Mouse (Mus musculus) monocyte, adult 5-6 weeks (primary cell): Measurements from ENCODE around the gene Mprip. TPM values are rescaled to one million over a fixed set of nuclear protein-coding genes. Genes with fewer than 3 reads are reported as not detected.
A peak's percentile ranks its signal among the peaks of the same experiment; 100 is the strongest.
"Not testable (repeated sequence)": the region's sequence is repeated elsewhere in the genome, so short reads cannot be mapped to it uniquely, and the experiment has no call there.

ENCODE experiments used
- ATAC-seq: fragments of 153-309, 156-312 bp; replicated peaks from 2 replicates; pipeline ENCODE4 v1.8.0; 2017; ENCODE audit warnings: mild to moderate bottlenecking; ENCODE audit not compliant: low TSS enrichment, insufficient number of reproducible peaks, severe bottlenecking, poor library complexity, low FRiP score
- total RNA-seq: library from RNA; stranded (forward); fragments of 200-1000, 200-491, 200-594 nt; gene quantifications from 3 replicates; pipeline ENCODE4 v1.2.3, GENCODE M21; 2017

Mprip gene
- total RNA-seq, 1 experiment from 2014 or later = 38.2 TPM

DNA sequence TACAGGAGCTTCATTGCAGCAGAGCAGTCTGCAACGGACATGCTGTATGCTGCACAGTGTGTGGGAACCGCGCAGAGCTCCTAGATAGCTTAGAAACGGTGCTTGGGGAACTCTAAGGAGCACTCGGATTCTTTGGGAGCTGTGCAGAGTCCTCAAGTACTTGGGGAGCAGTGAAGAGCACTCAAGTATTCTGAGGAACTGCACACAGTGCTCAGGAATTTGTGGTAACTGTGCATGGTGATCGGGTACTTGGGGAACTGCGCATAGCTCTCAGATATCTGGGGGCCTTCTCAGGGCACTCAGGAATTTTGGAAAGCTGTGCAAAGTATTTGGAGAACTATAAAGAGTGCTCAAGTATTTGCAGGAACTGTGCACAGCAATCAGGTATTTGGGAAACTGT, 16.1 kb upstream of the Mprip start:
- no peak for ATAC-seq

- ATAC-seq = no peak
Observed at GRCm38 (mm10) chr11:59649058-59649457, 12.0 kb upstream of the Mprip start.

DNA sequence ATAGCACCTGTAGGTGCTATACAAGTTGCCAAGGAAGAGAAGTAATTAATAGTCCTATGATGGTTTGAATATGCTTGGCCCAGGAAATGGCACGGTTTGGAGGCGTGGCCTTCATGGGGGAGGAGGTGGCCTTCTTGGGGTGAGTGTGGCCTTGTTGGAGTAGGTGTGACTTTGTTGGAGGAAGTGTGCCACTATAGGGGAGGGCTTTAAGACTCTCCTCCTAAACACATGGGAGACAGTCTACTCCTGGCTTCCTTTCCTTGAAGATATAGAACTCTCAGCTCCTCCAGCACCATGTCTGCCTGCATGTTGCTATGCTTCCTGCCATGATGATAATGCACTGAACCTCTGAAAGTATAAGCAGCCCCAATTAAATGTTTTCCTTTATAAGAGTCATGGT, 8.1 kb upstream of the Mprip start:
- ATAC-seq = no peak

DNA sequence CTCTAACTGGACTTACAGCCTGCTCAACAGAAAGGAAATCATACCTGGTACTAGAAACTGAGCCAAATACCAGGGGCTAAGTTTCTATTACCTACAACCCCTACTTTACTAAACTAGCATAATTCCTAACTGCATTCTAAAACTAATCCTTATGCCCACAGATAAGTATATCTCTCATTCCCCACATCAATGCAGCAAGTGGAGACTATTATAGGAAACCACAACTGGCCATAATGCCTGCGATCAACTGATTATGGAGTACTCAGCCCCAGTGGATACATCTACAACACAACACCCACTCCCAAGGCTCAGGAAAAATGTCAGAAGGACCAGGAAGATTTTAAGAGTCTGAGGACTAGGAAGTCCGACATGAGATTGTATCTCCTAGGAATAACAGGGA, 7.6 kb upstream of the Mprip start:
- no peak for ATAC-seq

DNA sequence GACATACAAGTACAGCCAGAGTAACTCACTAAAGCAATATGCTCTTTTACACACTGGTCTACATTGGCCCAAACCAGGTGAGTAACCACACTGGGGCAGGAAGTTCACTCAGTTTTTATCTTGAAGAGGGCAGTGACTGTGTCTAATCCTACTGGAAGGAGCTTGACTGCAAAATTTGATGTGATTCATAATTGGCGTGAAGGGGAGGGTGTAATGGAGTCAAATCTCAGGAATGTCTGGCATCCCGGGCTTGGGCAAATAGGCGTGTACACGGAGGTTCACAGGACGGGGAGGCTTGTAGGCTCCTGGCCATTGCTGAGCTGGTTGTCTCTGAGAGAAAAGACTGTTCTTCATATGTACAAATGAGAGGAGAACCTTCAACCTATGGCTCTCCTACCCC, 5.8 kb upstream of the Mprip start:
- ATAC-seq = no peak

- no peak for ATAC-seq
Observed at GRCm38 (mm10) chr11:59656016-59656415, 5.1 kb upstream of the Mprip start.

DNA sequence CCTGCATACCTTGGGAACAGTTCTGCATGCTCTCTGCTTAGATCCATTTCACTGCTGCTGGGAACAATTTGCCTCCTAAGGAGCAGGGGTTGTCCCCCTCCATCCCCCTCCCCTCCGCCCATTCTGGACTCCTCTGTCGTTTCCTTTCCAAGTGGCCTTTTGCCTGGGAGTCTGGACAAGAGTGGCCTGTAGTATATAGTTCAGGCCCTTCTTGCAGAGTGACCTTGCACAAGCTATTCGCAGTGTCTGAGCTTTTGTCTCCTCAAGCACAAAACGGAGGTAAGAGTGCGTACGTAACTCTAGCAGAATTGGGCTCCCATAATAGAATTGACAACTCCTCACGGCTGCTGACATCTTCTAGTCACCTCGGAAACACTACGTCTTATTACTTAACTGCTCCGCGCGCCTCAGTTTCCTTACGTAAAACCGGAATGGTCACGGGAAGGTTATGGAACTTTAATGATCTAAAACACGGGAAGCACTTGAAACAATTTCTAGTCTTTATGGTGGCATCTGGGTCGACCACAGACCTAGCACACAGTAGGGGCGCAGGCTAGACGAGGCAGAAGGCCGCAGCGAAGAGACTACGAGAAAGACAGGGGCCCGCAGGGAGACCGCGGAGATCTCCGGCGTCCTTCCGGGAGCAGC, 620 bp downstream of the Mprip start:
- ATAC-seq = no peak

GRCm38 (mm10) chr11:59662249-59662788, 1.2 kb downstream of the Mprip start:
- peak; percentile 93 for ATAC-seq

DNA sequence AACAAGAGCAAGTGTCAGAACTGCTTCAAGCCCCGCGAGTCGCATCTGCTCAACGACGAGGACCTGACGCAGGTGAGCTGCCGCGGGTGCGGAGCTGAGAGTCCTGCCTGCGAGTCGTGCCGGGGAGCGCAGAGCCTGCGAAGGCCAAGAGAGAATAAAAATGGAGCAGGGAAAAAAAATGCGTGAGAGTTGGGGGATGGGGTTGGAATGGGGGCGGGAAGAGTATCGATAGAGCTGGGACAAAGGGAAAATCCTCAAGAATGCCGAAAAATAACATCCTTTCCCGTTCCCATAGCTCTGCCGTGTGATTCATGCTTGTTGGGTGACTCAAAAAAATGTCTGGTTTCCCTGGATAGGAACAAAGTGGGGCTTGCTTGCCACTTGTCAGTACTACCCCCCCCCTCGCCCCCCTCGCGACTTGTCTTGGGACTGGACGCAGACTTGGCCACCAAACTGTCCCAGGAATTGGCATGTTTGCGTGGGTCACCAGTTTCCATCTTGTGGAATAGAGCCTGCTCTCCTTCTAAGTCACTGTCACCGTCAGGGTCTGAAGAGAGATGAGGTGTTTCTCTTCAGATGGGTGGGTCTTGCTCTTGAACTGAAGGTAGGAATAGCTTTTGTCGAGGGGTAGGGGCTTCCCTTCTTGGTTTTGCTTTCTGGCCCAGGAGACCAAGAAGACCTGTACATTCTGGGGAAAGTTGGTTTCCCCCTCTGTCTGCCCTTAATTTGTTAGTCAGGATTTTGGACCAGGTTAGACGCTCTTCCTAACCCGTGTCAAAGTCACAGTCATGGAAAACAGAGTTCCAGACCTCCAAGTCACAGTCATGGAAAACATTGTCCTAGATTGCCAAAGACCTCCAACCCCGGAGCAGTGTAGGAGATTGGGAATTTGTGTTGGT, 2.0 kb downstream of the Mprip start:
- ATAC-seq = no peak

GRCm38 (mm10) chr11:59663776-59664320, 2.7 kb downstream of the Mprip start:
- ATAC-seq = no peak

- ATAC-seq = no peak
Observed at GRCm38 (mm10) chr11:59664818-59665217, 3.7 kb downstream of the Mprip start.

DNA sequence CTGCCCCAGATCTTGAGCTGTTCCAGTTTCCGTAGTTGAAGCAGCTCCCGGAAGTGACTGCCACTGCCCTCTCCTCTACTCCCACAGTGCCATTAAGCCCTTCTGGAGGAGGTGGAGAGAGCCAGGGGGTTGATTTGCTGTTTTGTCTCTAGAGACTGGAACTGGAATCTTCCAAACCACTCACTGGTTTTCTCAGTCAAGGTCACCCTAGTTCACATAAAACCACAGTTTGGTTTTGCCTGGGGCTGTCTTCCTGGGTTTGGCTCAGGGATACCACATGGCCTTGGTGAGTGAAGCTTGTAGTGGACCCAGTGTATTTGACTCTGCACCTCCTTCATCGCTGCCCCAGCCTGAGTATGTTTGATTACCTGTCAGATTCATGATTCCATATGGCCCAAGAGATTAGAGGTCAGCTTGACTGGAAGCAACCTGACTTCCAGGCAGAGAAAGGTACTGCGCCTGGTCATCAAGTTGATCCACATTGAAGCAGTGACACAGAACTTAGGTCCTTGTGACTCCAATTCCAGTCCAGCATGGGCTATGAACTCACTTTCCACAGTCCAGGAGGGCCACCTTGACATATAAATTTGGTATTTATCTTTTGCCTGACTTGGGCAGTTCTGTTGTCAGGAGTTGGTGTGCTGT, 10.1 kb downstream of the Mprip start:
- no peak for ATAC-seq

- no peak for ATAC-seq
Observed at GRCm38 (mm10) chr11:59674013-59674412, 12.9 kb downstream of the Mprip start.

GRCm38 (mm10) chr11:59674746-59675145, 13.6 kb downstream of the Mprip start:
- ATAC-seq = not testable (repeated sequence)

GRCm38 (mm10) chr11:59677767-59678166, 16.7 kb downstream of the Mprip start:
- ATAC-seq = no peak

DNA sequence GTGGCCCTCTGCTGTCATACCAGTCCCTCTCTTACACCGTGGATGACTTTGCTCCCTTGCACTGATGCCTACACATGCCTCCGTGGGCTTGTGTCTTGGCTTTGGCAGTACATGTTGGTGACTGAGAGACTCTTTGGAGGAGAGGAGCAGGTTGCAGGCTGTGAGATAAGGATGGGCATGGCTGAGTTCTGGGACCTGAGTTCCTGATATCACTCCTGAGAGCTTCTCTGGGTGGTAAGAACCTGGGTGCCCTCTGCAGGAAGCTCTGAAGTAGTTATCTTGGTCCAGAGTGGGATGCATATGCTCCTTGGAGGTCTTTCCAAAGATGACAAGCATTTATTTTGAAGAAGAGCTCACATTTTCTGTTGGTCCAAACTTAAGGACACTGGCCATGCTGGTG, 17.6 kb downstream of the Mprip start:
- no peak for ATAC-seq

DNA sequence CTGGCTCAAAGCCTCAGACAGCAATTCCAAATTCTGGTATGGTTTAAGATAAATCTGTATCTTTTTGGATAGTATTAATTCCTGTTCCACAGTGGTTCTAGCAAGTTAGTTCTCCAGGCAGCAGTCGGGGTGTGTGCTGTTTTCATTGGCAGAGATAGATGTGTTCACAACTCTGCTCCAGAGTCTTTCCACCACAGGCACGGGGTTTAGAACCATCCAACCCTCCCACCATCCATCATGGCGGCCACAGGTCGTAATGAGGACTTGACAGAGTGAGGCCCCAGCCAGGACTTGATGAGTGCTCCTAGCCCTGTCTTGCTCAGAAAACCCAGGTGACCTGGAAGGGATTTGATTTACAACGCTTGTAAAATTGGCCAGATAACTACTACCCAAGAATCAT, 19.0 kb downstream of the Mprip start:
- ATAC-seq = no peak

DNA sequence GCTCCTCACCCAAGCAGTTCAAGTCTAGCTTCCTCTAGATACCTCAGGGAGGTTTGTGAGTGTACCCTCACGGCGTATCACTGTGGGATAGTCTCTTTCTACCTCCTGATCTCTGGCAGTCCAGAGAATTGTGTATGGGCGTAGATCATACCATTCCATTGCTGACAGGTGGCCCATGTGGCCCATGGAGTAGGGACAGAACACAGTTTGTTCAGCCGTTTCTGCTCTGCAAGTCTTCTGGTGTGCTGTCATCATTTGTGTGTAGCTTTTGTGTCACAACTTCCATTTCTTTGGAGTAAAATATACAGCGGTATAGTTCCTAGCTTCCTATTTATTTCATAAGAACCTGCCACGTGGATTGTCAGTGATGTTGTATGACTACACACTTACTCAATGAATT, 23.9 kb downstream of the Mprip start:
- ATAC-seq = no peak

GRCm38 (mm10) chr11:59694533-59694932, 33.4 kb downstream of the Mprip start:
- no peak for ATAC-seq
